Mouse (Mus musculus): ENCODE measurements around the gene Hist1h3e.
"Not testable (repeated sequence)": the region's sequence is repeated elsewhere in the genome, so short reads cannot be mapped to it uniquely, and the experiment has no call there.

GRCm38 (mm10) chr13:23560699-23561098 lies 1.5 kb downstream of the Hist1h3e start:
- not testable (repeated sequence) for TF ChIP-seq EP300 (IDR thresholded peaks at IDR 0.05; ENCODE audit: insufficient read depth, low read depth, low read length); CTCF (IDR thresholded peaks at IDR 0.05; ENCODE audit: low read depth, low read length)

Data from ES-Bruce4 (cell line).